Mouse (Mus musculus): Measurements from ENCODE around the gene Vstm5. TPM values are rescaled to one million over a fixed set of nuclear protein-coding genes. Genes with fewer than 3 reads are reported as not detected.
"Not testable (repeated sequence)": the region's sequence is repeated elsewhere in the genome, so short reads cannot be mapped to it uniquely, and the experiment has no call there.

Gene Vstm5
- polyA plus RNA-seq, 1 experiment: not detected

DNA sequence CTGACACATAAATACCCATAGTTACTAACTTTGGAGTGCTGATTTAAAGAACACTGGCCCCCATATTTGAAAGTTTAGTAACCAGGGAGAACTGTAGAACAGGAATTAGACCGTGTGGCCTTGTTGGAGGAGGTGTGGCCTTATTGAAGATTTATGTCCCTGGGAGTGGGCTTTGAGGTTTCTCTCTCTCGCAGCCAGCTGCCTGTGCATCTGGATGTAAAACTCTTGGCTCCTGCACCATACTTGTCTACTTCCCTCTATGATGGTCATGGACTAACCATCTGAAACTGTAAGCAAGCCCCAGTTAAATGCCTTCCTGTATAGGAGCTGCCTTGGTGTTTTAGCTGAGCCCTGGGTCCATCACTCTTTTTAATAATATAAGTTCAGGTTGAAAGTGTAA lies 59.6 kb downstream of the Vstm5 start:
- Histone ChIP-seq H3K36me3 (ENCODE audit: control insufficient read depth, insufficient read depth) (no peaks in the 10 kb centered on the region), H3K79me2 (ENCODE audit: control insufficient read depth, insufficient read depth) (no peaks in the 10 kb centered on the region), H3K79me3 (ENCODE audit: low read depth) (no peaks in the 10 kb centered on the region), H3ac (ENCODE audit: control insufficient read depth, insufficient read length, low read depth) (no peak overlapping the region), H3K4me3 (ENCODE audit: insufficient read depth, poor library complexity, severe bottlenecking) (no peak overlapping the region), H3K27me3 (ENCODE audit: control insufficient read depth, insufficient read depth, insufficient read length) (no peaks in the 10 kb centered on the region)
- TF ChIP-seq USF1 (IDR thresholded peaks at IDR 0.05; ENCODE audit: low read depth) (no peak), MAX (IDR thresholded peaks at IDR 0.05) (no peak), MYOG (IDR thresholded peaks at IDR 0.05; ENCODE audit: control insufficient read depth, extremely low read depth, insufficient read length) (no peak), CTCF (IDR thresholded peaks at IDR 0.05; ENCODE audit: control insufficient read depth, insufficient read depth, insufficient read length) (no peak), MYOD1 (IDR thresholded peaks at IDR 0.05; ENCODE audit: control insufficient read depth, insufficient read length, low read depth) (no peak), FOSL1 (IDR thresholded peaks at IDR 0.05; ENCODE audit: insufficient read depth, low read length, poor library complexity, severe bottlenecking) (no peak), CEBPB (IDR thresholded peaks at IDR 0.05; ENCODE audit: low read depth) (no peak)

DNA sequence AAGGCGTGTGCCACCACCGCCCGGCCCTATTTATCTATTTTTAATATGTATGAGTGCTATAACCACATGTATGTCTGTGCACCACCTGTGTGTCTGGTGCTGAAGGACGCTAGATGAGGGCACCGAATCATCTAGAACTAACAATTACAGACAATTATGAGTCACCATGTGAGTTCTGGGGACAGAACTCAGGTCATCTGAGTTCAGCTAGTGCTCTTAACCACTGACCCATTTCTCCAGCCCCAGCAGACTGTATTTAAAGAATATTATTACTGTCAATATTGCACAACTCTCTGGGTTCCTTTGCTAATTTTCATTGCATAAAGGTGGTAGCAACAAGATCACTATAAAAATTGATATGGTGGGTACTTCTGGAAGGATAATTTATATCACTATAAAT lies 61.2 kb downstream of the Vstm5 start:
- Histone ChIP-seq H3K4me3 (ENCODE audit: insufficient read depth, poor library complexity, severe bottlenecking) (no peak overlapping the region), H3K79me3 (ENCODE audit: low read depth) (no peaks in the 10 kb centered on the region), H3K27me3 (ENCODE audit: control insufficient read depth, insufficient read depth, insufficient read length) (no peaks in the 10 kb centered on the region), H3K36me3 (ENCODE audit: control insufficient read depth, insufficient read depth) (no peaks in the 10 kb centered on the region), H3K79me2 (ENCODE audit: control insufficient read depth, insufficient read depth) (no peaks in the 10 kb centered on the region), H3ac (ENCODE audit: control insufficient read depth, insufficient read length, low read depth) (no peak overlapping the region)
- TF ChIP-seq USF1 (IDR thresholded peaks at IDR 0.05; ENCODE audit: low read depth) (no peak), CEBPB (IDR thresholded peaks at IDR 0.05; ENCODE audit: low read depth) (peak; percentile 1)

DNA sequence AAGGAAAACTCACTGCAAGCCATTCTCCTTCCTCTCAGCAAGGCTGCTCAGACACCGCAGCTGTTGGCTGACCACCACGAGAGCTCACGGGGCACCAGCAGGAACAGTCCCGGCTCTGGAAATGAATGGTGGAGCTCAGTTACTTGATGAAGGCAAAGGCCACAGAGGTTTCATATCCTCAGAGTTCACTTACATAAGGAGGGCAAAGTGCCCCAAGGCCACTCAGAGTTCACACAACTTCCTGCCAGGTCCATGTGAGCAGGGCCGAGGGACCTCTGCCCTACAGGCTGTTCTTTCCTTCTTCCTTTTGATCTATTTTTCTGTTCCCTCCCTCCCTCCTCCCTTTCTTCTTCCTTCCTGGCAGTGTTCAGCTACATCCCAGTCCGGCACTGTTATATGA lies 62.6 kb downstream of the Vstm5 start:
- H3K4me3 ChIP-seq (ENCODE audit: insufficient read depth, poor library complexity, severe bottlenecking): no peak overlapping the region
- H3ac ChIP-seq (ENCODE audit: control insufficient read depth, insufficient read length, low read depth): no peak overlapping the region
- TF ChIP-seq CEBPB (IDR thresholded peaks at IDR 0.05; ENCODE audit: low read depth) (no peak), CTCF (IDR thresholded peaks at IDR 0.05; ENCODE audit: control insufficient read depth, insufficient read depth, insufficient read length) (no peak), USF1 (IDR thresholded peaks at IDR 0.05; ENCODE audit: low read depth) (no peak), MAX (IDR thresholded peaks at IDR 0.05) (no peak), MYOG (IDR thresholded peaks at IDR 0.05; ENCODE audit: control insufficient read depth, extremely low read depth, insufficient read length) (no peak), FOSL1 (IDR thresholded peaks at IDR 0.05; ENCODE audit: insufficient read depth, low read length, poor library complexity, severe bottlenecking) (no peak), MYOD1 (IDR thresholded peaks at IDR 0.05; ENCODE audit: control insufficient read depth, insufficient read length, low read depth) (no peak)
- H3K36me3 ChIP-seq (ENCODE audit: control insufficient read depth, insufficient read depth): no peaks in the 10 kb centered on the region
- H3K27me3 ChIP-seq (ENCODE audit: control insufficient read depth, insufficient read depth, insufficient read length): no peaks in the 10 kb centered on the region
- H3K79me2 ChIP-seq (ENCODE audit: control insufficient read depth, insufficient read depth): peaks cover 10% of the 10 kb centered on the region
- peaks cover 3% of the 10 kb centered on the region for H3K79me3 ChIP-seq (ENCODE audit: low read depth)

DNA sequence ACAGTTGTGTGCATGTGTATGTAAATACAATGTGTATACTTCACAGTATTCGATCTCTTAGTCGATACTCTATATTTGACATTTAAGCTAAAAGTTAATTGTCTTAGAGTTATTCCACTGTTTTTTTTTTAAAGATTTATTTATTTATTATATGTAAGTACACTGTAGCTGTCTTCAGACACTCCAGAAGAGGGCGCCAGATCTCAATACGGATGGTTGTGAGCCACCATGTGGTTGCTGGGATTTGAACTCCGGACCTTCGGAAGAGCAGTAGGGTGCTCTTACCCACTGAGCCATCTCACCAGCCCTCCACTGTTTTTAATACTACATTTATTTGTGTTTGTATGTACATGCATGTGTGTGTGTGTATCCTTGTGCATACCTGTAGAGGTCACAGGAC lies 63.2 kb downstream of the Vstm5 start:
- H3K36me3 ChIP-seq (ENCODE audit: control insufficient read depth, insufficient read depth); H3K27me3 ChIP-seq (ENCODE audit: control insufficient read depth, insufficient read depth, insufficient read length); H3ac ChIP-seq (ENCODE audit: control insufficient read depth, insufficient read length, low read depth); H3K79me3 ChIP-seq (ENCODE audit: low read depth); H3K4me3 ChIP-seq (ENCODE audit: insufficient read depth, poor library complexity, severe bottlenecking): not testable (repeated sequence)
- H3K79me2 ChIP-seq (ENCODE audit: control insufficient read depth, insufficient read depth): peaks cover 16% of the 10 kb centered on the region

DNA sequence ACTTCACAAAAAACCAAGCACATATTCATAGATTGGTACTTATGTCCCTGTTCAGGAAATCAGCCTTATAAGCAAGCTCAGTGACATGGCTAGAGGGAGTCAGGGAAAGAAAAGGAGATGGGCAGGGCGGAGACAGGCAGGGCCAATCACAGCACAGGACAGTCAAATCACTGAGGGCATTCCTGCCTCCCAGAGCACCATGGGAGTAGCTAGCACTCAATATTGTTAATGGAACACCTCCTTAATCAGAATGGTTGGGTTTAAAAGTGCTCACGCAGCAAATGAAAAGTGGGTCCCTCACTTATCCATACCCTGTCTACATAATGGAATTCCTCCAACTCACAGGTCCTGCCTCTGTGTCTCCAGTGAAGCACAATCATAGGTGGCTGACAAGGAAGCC lies 64.0 kb downstream of the Vstm5 start:
- H3ac ChIP-seq (ENCODE audit: control insufficient read depth, insufficient read length, low read depth): no peak overlapping the region
- H3K79me2 ChIP-seq (ENCODE audit: control insufficient read depth, insufficient read depth): peaks cover 25% of the 10 kb centered on the region
- no peaks in the 10 kb centered on the region for H3K27me3 ChIP-seq (ENCODE audit: control insufficient read depth, insufficient read depth, insufficient read length)
- no peak for TF ChIP-seq CTCF (IDR thresholded peaks at IDR 0.05; ENCODE audit: control insufficient read depth, insufficient read depth, insufficient read length)
- no peak for TF ChIP-seq MYOD1 (IDR thresholded peaks at IDR 0.05; ENCODE audit: control insufficient read depth, insufficient read length, low read depth)
- no peak for TF ChIP-seq FOSL1 (IDR thresholded peaks at IDR 0.05; ENCODE audit: insufficient read depth, low read length, poor library complexity, severe bottlenecking)
- TF ChIP-seq MAX (IDR thresholded peaks at IDR 0.05): no peak
- TF ChIP-seq MYOG (IDR thresholded peaks at IDR 0.05; ENCODE audit: control insufficient read depth, extremely low read depth, insufficient read length): no peak
- TF ChIP-seq USF1 (IDR thresholded peaks at IDR 0.05; ENCODE audit: low read depth): no peak
- no peak for TF ChIP-seq CEBPB (IDR thresholded peaks at IDR 0.05; ENCODE audit: low read depth)
- H3K79me3 ChIP-seq (ENCODE audit: low read depth): peaks cover 18% of the 10 kb centered on the region
- peaks cover 14% of the 10 kb centered on the region for H3K36me3 ChIP-seq (ENCODE audit: control insufficient read depth, insufficient read depth)
- no peak overlapping the region for H3K4me3 ChIP-seq (ENCODE audit: insufficient read depth, poor library complexity, severe bottlenecking)

DNA sequence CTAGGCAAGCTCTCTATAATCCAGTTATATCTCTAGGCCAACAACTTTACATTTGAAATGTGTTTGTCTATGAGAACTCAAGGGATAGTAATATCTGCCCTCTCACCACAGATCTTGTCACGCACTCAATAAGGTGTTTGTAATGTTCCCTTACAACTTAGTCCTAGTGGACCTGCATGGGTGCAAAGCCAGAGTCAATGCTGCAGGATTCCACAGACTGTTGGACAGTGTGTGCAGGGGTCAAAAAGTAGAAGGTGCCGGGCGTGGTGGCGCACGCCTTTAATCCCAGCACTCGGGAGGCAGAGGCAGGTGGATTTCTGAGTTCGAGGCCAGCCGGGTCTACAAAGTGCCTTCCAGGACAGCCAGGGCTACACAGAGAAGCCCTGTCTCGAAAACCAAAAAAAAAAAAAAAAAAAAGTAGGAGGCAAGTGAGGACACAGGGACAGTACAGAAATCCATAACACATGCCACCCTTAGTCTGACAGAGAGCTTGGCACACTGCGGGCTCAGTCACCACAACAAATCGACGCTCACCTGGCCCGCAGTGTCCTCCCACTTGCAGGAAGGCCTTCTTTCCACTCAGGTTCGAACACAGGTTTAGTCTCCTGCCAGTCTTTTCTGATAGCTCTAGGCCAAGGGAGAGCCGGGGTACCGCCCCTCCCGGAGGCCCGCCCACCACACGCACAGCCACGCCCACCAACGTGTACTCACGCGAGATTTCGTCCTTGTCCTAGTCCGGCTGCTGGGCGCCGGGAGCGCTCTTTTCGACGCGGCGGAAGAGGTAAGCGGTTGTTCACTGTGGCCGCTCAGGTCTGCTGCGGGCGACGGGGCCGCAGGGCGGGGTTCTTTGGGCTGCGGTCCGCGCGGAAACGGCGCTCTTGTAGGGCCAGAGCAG lies 66.9 kb downstream of the Vstm5 start, which contains the start of gene Taf1d:
TSS of gene Taf1d (plus strand) at position 712 of the 895 bp plus-strand sequence.
- H3K4me3 ChIP-seq (ENCODE audit: insufficient read depth, poor library complexity, severe bottlenecking): peak within 1 kb of the TSS; percentile 84
- H3K27me3 ChIP-seq (ENCODE audit: control insufficient read depth, insufficient read depth, insufficient read length): no peaks in the 10 kb centered on the region
- H3K79me2 ChIP-seq (ENCODE audit: control insufficient read depth, insufficient read depth): peaks cover 54% of the 10 kb centered on the region
- H3K36me3 ChIP-seq (ENCODE audit: control insufficient read depth, insufficient read depth): peaks cover 43% of the 10 kb centered on the region
- TF ChIP-seq CEBPB (IDR thresholded peaks at IDR 0.05; ENCODE audit: low read depth) (no peak), CTCF (IDR thresholded peaks at IDR 0.05; ENCODE audit: control insufficient read depth, insufficient read depth, insufficient read length) (no peak), FOSL1 (IDR thresholded peaks at IDR 0.05; ENCODE audit: insufficient read depth, low read length, poor library complexity, severe bottlenecking) (no peak), MYOG (IDR thresholded peaks at IDR 0.05; ENCODE audit: control insufficient read depth, extremely low read depth, insufficient read length) (no peak), MAX (IDR thresholded peaks at IDR 0.05) (no peak), USF1 (IDR thresholded peaks at IDR 0.05; ENCODE audit: low read depth) (no peak), MYOD1 (IDR thresholded peaks at IDR 0.05; ENCODE audit: control insufficient read depth, insufficient read length, low read depth) (no peak)
- H3K79me3 ChIP-seq (ENCODE audit: low read depth): peaks cover 46% of the 10 kb centered on the region
- peak within 1 kb of the TSS; percentile 80 for H3ac ChIP-seq (ENCODE audit: control insufficient read depth, insufficient read length, low read depth)

All from C2C12 (cell line).